Mouse (Mus musculus): ENCODE data around the gene Wnt3.

Gene Wnt3

GRCm38 (mm10) chr11:103848287-103848686 lies 74.3 kb downstream of the Wnt3 start:
- no peak for DNase-seq

GRCm38 (mm10) chr11:103852590-103853283 lies 78.8 kb downstream of the Wnt3 start:
- no peak for DNase-seq

- DNase-seq: no peak
These were observed 79.5 kb downstream of the Wnt3 start for GRCm38 (mm10) chr11:103853284-103853920.

GRCm38 (mm10) chr11:103854294-103854693 lies 80.3 kb downstream of the Wnt3 start:
- no peak for DNase-seq

GRCm38 (mm10) chr11:103856641-103857040 lies 82.7 kb downstream of the Wnt3 start:
- DNase-seq: no peak

- no peak for DNase-seq
These were observed 84.8 kb downstream of the Wnt3 start for GRCm38 (mm10) chr11:103858760-103859159.

- DNase-seq: no peak
These were observed 86.1 kb downstream of the Wnt3 start for GRCm38 (mm10) chr11:103859933-103860610.

- no peak for DNase-seq
These were observed 89.0 kb downstream of the Wnt3 start for GRCm38 (mm10) chr11:103862951-103863350.

- DNase-seq: no peak
These were observed 90.5 kb downstream of the Wnt3 start for GRCm38 (mm10) chr11:103864486-103864885.

GRCm38 (mm10) chr11:103865346-103865745 lies 91.4 kb downstream of the Wnt3 start:
- no peak for DNase-seq
